Mouse (Mus musculus): Measurements from ENCODE around the gene Gm14137. TPM values are rescaled to one million over a fixed set of nuclear protein-coding genes. Genes with fewer than 3 reads are reported as not detected.

Gene Gm14137
- polyA plus RNA-seq, 1 experiment, result 0.26 TPM

- 92% methylated on average over 7 of the region's 7 CpGs for WGBS
- H3K36me3 ChIP-seq (ENCODE audit: control insufficient read depth, insufficient read depth, low read length), result no peaks in the 10 kb centered on the region
- H3K27ac ChIP-seq (ENCODE audit: insufficient read depth, low read length), result no peak overlapping the region
- no peak for DNase-seq (ENCODE audit: low read depth in 1 of 2, low spot score in 2 of 2)
- H3K4me1 ChIP-seq (ENCODE audit: control insufficient read depth, insufficient read depth, insufficient read length), result peaks cover 7% of the 10 kb centered on the region
- no peak overlapping the region for H3K4me3 ChIP-seq (ENCODE audit: extremely low read depth, insufficient read depth, insufficient read length)
- peaks cover 3% of the 10 kb centered on the region; the same call in 1 of the 2 replicates for H3K27me3 ChIP-seq (ENCODE audit: control insufficient read depth, insufficient read depth, low read length)
- TF ChIP-seq CTCF (IDR thresholded peaks at IDR 0.05; ENCODE audit: extremely low read depth, insufficient read depth, insufficient read length, insufficient replicate concordance), result no peak
- TF ChIP-seq POLR2A (IDR thresholded peaks at IDR 0.05; ENCODE audit: low read depth, low read length), result no peak
Observed at GRCm38 (mm10) chr2:119172446-119172845, 1.9 kb upstream of the Gm14137 start.

GRCm38 (mm10) chr2:119172862-119173576 lies 1.3 kb upstream of the Gm14137 start:
- no peak overlapping the region for H3K4me3 ChIP-seq (ENCODE audit: extremely low read depth, insufficient read depth, insufficient read length)
- TF ChIP-seq POLR2A (IDR thresholded peaks at IDR 0.05; ENCODE audit: low read depth, low read length), result no peak
- no peak for TF ChIP-seq CTCF (IDR thresholded peaks at IDR 0.05; ENCODE audit: extremely low read depth, insufficient read depth, insufficient read length, insufficient replicate concordance)
- H3K27me3 ChIP-seq (ENCODE audit: control insufficient read depth, insufficient read depth, low read length), result no peaks in the 10 kb centered on the region
- no peak for DNase-seq (ENCODE audit: low read depth in 1 of 2, low spot score in 2 of 2)
- H3K4me1 ChIP-seq (ENCODE audit: control insufficient read depth, insufficient read depth, insufficient read length), result peaks cover 3% of the 10 kb centered on the region; the same call in 1 of the 2 replicates
- no peak overlapping the region for H3K27ac ChIP-seq (ENCODE audit: insufficient read depth, low read length)
- WGBS, result 56% methylated on average over 13 of the region's 13 CpGs
- no peaks in the 10 kb centered on the region for H3K36me3 ChIP-seq (ENCODE audit: control insufficient read depth, insufficient read depth, low read length)

DNA sequence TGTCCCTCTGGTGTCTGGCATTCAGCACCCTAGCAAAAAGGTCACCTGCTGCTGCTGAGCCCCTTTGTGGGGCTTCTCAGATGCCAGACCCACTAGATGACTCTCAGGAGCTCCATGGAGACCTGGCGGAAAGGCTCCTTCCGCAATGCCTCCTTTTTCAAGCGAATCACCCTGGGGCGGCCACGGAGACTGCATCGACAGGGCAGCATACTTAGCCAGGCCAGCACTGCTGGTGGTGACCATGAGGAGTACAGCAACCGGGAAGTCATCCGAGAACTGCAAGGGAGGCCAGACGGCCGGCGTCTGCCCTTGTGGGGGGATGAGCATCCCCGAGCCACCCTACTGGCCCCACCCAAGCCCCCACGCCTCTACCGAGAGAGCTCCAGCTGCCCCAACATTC lies 557 bp downstream of the Gm14137 start:
- Histone ChIP-seq H3K36me3 (ENCODE audit: control insufficient read depth, insufficient read depth, low read length) (peaks cover 5% of the 10 kb centered on the region; the same call in 1 of the 2 replicates), H3K27ac (ENCODE audit: insufficient read depth, low read length) (no peak overlapping the region), H3K4me3 (ENCODE audit: extremely low read depth, insufficient read depth, insufficient read length) (no peak overlapping the region), H3K27me3 (ENCODE audit: control insufficient read depth, insufficient read depth, low read length) (no peaks in the 10 kb centered on the region), H3K4me1 (ENCODE audit: control insufficient read depth, insufficient read depth, insufficient read length) (peaks cover 3% of the 10 kb centered on the region; the same call in 1 of the 2 replicates)
- TF ChIP-seq CTCF (IDR thresholded peaks at IDR 0.05; ENCODE audit: extremely low read depth, insufficient read depth, insufficient read length, insufficient replicate concordance) (no peak), POLR2A (IDR thresholded peaks at IDR 0.05; ENCODE audit: low read depth, low read length) (no peak)
- WGBS, result 93% methylated on average over 14 of the region's 14 CpGs
- DNase-seq (ENCODE audit: low read depth in 1 of 2, low spot score in 2 of 2), result no peak

- no peak overlapping the region for H3K4me3 ChIP-seq (ENCODE audit: extremely low read depth, insufficient read depth, insufficient read length)
- 77% methylated on average over 6 of the region's 6 CpGs for WGBS
- no peaks in the 10 kb centered on the region for H3K27me3 ChIP-seq (ENCODE audit: control insufficient read depth, insufficient read depth, low read length)
- DNase-seq (ENCODE audit: low read depth in 1 of 2, low spot score in 2 of 2), result no peak
- TF ChIP-seq POLR2A (IDR thresholded peaks at IDR 0.05; ENCODE audit: low read depth, low read length), result no peak
- no peak for TF ChIP-seq CTCF (IDR thresholded peaks at IDR 0.05; ENCODE audit: extremely low read depth, insufficient read depth, insufficient read length, insufficient replicate concordance)
- no peak overlapping the region for H3K27ac ChIP-seq (ENCODE audit: insufficient read depth, low read length)
- H3K4me1 ChIP-seq (ENCODE audit: control insufficient read depth, insufficient read depth, insufficient read length), result peaks cover 3% of the 10 kb centered on the region; the same call in 1 of the 2 replicates
- peaks cover 7% of the 10 kb centered on the region; the same call in 1 of the 2 replicates for H3K36me3 ChIP-seq (ENCODE audit: control insufficient read depth, insufficient read depth, low read length)
Observed at GRCm38 (mm10) chr2:119175614-119176013, 1.3 kb downstream of the Gm14137 start.

GRCm38 (mm10) chr2:119176761-119177160 lies 2.5 kb downstream of the Gm14137 start:
- Histone ChIP-seq H3K36me3 (ENCODE audit: control insufficient read depth, insufficient read depth, low read length) (peaks cover 8% of the 10 kb centered on the region; the same call in 1 of the 2 replicates), H3K27ac (ENCODE audit: insufficient read depth, low read length) (no peak overlapping the region), H3K4me1 (ENCODE audit: control insufficient read depth, insufficient read depth, insufficient read length) (peaks cover 3% of the 10 kb centered on the region; the same call in 1 of the 2 replicates), H3K4me3 (ENCODE audit: extremely low read depth, insufficient read depth, insufficient read length) (no peak overlapping the region), H3K27me3 (ENCODE audit: control insufficient read depth, insufficient read depth, low read length) (no peaks in the 10 kb centered on the region)
- 80% methylated on average over 3 of the region's 3 CpGs for WGBS
- TF ChIP-seq POLR2A (IDR thresholded peaks at IDR 0.05; ENCODE audit: low read depth, low read length) (no peak), CTCF (IDR thresholded peaks at IDR 0.05; ENCODE audit: extremely low read depth, insufficient read depth, insufficient read length, insufficient replicate concordance) (no peak)
- DNase-seq (ENCODE audit: low read depth in 1 of 2, low spot score in 2 of 2), result no peak

DNA sequence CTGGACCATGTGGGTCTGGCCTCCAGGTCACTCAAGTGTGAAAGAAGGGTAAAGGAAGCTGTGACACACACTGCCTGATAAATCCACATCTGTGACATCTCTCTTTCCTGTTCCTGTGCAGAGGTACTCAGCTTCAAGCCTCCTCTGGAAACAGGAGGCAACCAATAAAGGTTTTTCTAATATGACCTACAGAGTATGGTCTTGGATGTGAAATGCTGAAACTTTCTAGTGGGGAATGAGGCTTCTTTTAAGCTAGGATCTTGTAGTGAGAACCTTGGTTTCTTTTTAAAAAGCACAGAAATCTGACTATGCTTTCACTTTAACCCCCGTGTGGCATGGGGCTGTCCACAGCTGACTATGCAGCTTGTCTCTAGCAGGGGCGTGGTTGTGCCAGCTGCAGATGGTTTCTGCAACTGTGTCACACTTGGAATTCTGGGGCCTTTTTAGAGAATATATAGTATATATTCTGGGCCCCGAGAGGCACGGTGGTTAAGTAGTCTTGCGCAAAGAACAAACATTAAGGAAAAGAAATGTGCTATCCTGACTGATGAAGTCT lies 3.2 kb downstream of the Gm14137 start:
- DNase-seq (ENCODE audit: low read depth in 1 of 2, low spot score in 2 of 2), result no peak

DNA sequence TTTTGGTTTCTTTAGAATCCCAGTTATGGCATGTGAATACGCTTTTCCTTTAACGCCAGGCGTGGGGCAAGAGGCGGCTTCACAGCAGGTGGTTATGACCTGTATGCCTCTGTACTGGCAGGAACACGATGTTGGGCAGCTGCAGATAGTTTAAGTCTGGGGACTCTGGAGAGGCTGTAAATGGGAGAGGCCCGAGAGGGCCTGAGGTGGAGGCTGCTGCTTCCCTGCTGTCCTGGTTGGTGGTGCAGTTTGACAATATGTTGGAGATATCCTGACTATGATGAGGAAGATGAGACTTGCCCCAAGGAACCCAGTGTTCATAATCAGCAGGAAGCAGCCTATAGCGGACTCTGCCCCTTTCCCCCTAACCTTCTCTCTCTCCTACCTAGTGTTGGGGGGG lies 8.6 kb downstream of the Gm14137 start:
- 91% methylated on average over 7 of the region's 7 CpGs for WGBS
- Histone ChIP-seq H3K27me3 (ENCODE audit: control insufficient read depth, insufficient read depth, low read length) (no peaks in the 10 kb centered on the region), H3K4me3 (ENCODE audit: extremely low read depth, insufficient read depth, insufficient read length) (no peak overlapping the region), H3K36me3 (ENCODE audit: control insufficient read depth, insufficient read depth, low read length) (peaks cover 20% of the 10 kb centered on the region), H3K27ac (ENCODE audit: insufficient read depth, low read length) (no peak overlapping the region), H3K4me1 (ENCODE audit: control insufficient read depth, insufficient read depth, insufficient read length) (no peaks in the 10 kb centered on the region)
- DNase-seq (ENCODE audit: low read depth in 1 of 2, low spot score in 2 of 2), result no peak
- TF ChIP-seq CTCF (IDR thresholded peaks at IDR 0.05; ENCODE audit: extremely low read depth, insufficient read depth, insufficient read length, insufficient replicate concordance) (no peak), POLR2A (IDR thresholded peaks at IDR 0.05; ENCODE audit: low read depth, low read length) (no peak)

More for the DNA sequence above, 3.2 kb downstream of the Gm14137 start:
- WGBS, result 46% methylated on average over 5 of the region's 5 CpGs
- Histone ChIP-seq H3K27me3 (ENCODE audit: control insufficient read depth, insufficient read depth, low read length) (no peaks in the 10 kb centered on the region), H3K36me3 (ENCODE audit: control insufficient read depth, insufficient read depth, low read length) (peaks cover 8% of the 10 kb centered on the region; the same call in 1 of the 2 replicates), H3K4me3 (ENCODE audit: extremely low read depth, insufficient read depth, insufficient read length) (no peak overlapping the region), H3K27ac (ENCODE audit: insufficient read depth, low read length) (no peak overlapping the region), H3K4me1 (ENCODE audit: control insufficient read depth, insufficient read depth, insufficient read length) (peaks cover 3% of the 10 kb centered on the region; the same call in 1 of the 2 replicates)
- TF ChIP-seq POLR2A (IDR thresholded peaks at IDR 0.05; ENCODE audit: low read depth, low read length) (no peak), CTCF (IDR thresholded peaks at IDR 0.05; ENCODE audit: extremely low read depth, insufficient read depth, insufficient read length, insufficient replicate concordance) (no peak)

All from spleen, adult 2 months (tissue).